Mouse (Mus musculus) spleen, postnatal 14 days (tissue): ENCODE data around the gene Kirrel.

ENCODE experiments used
- DNase-seq, 2 experiments: peaks; one replicate each; pipeline ENCODE4 v3.0.0; 2021 to 2022; ENCODE audit warnings: low spot score in 2 of 2

The Kirrel gene

DNA sequence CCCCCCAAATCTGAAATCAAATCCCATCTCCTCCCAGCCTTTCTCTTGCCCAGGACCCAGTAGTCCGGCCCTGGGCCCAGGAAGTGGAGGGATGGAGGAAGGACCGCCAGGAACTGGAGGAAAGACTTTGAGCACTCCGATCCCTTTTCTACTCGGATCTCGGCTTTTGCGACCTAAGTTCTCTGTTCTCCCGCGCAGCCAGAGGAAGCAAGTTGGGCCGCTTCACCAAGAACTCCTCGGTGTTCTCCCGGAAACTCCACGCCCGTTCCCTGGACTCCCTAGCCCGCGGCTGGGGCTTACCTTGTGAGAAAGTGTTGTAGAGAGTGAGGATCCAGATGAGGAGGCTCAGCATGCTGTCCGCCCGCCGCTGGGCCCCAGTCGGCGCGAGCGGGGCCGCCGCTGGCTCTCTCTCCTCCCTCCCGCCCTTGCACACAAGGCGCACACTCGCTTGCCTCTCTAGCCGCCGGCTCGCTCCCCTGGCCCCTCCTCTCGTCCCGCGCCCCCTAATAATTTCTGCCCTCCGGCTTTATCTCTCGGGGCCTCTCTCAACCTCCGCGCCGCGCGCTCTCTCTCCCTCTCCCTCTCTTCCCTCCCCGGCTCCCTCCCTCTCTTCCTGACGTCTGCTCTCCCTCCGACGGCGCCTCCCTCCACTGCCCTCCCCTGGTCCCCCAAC is at the start of gene Kirrel:
Kirrel (minus strand) TSS at position 652 of the 673 bp plus-strand sequence.
- DNase-seq = no peak

DNA sequence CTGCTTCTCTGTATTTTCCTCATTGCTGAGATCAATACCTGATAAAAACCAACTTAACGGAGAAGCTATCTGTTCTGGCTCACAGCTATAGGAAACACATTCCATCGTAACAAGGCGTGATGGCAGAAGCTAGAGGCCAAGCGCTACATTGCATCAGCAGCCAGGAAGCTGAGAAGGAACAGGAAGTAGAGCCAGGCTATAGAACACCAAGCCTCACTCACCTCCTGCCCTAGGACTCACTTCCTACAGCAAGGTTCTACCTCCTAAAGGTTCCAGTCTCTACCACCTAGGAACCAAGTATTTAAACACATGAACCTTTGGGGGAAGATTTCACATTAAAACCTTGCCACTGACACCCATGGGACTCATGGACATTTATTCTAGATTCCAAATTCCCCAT is 49.1 kb upstream of the Kirrel start:
- no peak for DNase-seq

DNA sequence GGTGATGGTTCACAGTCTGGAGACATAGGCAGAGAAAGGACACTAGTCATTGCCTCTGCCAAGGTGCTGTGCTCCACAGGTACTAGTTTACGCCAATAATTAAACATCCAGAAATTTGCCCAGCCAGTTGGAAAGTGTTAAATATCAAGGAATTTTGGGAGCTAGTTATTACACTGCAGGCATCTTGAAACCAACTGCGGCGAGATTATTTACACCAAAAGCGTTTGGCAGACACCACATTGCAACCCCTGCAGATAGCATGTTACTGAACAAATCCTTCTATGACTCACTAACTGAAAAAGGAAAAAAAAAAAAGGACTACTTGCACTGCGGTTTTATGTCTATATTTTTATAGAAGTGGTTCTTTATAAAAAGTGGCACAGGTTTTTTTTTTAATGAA is 47.8 kb upstream of the Kirrel start:
- DNase-seq = no peak

DNA sequence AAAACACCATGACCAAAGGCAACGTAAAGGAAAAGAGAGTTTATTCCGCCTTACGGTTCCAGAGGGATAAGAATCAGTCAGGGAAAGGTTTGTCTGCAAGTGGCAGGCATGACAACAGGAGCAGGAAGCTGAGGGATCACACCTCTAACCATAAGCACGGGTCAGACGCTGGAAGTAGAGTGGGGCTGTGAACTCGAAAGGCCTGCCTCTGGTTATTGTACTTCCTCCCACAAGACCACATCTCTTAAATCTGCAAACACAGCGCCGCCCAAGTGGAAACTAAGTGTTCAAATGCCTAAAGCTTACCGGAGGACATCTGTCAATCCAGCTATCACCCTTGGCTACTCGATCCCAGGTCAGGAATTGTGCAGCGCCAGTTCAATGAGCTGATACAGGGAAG is 40.6 kb upstream of the Kirrel start:
- no peak for DNase-seq

DNA sequence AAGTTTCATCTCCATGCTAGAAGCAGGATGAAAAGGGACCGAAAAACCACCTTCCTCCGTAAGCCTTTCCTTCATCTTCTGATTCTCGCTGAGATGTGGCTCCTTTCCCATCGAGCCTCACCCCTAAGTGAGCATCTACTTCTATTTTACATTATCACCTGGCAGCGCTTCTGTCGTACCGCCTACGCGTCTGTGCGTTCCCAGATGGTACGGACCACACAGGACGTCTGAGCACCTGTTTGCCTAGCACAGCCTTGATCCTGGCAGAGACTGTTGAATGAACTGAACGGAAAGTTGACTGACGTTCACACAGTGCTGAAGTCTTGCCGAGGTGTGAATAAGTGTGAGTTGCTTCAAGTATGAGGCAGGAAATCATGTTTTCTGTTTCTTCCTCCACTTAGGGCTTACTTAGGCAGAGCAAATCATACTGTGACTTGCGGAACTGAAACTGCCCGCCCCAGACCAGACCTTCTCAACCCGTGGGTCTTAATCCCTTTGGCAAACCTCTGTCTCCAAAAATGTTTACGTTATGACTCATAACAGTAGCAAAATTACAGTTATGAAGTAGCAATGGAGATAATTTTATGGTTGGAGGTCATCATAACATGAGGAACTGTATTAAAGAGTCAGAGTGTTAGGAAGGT is 39.8 kb upstream of the Kirrel start:
- no peak for DNase-seq

DNA sequence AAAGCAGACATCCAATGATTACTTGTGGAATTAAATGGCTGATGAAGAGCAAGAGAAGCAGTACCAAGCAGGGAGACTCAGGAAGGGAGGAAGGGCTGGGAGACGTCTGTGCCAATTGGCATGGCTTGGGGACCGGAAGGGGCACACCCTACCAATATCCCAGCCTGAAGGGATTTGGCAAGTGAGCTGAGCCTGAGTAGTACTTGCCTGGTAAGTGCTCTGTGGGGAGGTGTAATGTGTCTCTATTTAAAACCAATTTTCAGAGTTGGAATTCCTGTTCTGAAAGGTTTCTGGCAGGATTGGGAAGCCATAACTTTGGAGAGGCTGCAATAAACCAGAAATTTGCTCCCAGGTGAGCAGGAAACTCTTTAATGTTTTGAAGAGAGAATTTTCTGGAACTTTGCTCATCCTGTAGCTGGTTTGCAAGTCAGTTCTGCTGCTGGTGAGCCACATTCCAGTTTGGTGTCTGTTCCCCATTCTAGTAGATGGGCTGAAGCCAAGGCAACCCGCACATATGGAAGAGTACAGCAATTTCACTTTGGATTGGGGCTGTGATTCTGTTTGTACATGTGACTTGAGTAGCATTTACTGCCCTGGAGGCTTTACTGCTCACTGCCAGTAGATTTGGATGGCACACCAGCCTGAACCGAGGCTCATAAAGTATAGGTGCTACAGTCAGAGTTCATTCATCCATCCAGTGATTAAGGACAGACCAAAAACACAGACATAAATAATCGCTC is 32.0 kb upstream of the Kirrel start:
- no peak for DNase-seq

DNA sequence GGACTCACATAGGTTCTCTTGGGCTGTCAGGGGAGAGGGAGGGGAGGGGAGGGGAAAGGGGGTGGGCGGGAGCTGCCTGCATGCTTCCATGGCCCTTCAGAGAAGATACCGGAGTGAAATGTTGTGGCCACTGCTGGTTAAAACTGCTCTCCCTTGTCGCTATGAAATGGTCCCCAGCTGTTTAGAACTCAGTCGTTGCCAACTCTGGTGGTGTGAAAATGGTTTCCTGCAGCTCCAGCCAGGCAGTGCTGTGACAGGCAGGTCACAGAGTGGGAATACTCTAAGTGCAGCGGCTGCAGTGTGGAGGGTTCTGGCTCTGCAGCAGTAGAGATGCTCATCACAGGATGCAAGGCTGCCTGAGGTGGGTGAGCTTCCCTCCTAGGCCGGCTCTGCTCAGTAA is 22.1 kb upstream of the Kirrel start:
- DNase-seq = no peak

DNA sequence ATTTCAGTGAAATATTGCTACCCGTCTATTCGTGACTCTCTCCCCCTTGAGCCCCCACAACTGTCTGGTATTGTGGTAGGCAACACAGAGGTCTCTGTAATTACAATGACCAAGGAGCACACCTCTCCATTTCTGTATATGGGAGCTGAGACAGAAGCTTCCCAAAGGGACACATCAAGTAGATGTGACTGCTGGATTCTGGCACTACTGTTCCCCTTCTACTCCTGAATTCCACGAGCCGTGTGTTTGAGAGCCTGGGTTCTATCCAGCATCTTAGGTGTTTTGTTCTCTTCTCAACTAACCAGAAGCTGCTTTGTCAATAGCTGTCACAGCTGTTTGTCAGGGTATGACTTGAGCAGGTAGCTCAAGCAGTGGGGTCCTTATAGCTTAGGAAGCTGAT is 20.5 kb upstream of the Kirrel start:
- no peak for DNase-seq

DNA sequence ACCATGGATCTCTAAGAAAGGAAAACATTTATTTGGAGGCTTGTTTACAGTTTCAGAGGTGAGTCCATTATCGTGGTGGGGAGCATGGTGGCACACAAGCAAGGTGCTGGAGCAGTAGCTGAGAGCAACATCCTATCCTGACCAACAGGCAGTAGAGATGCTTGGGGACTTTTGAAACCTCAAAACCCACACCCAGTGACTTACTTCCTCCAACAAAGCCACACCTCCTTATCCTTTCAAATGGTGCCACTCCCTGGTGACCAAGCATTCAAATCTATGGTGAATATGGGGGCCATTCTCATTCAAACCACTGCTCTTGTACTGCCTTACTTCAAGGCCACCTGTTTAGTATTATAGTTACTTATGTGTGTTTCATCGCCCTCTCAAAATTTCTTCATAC is 20.0 kb upstream of the Kirrel start:
- DNase-seq = no peak

DNA sequence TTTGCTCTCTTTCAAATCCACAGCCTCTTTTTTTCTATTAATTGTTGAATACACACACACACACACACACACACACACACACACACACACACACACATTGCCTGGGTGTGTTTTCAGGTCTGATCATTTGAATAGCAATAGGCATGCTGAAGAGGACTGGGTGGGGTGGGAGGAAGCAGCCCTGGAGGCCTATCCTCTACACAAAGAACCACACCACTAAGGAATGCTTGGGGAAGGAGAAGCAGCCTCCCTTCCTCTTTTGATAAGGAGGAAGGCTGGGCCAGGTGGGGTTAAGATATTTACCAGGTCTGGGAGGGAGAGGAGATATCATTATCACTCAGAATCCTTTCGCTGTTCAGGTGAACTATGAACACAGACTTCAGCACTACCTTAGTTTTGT is 19.2 kb upstream of the Kirrel start:
- no peak for DNase-seq

DNA sequence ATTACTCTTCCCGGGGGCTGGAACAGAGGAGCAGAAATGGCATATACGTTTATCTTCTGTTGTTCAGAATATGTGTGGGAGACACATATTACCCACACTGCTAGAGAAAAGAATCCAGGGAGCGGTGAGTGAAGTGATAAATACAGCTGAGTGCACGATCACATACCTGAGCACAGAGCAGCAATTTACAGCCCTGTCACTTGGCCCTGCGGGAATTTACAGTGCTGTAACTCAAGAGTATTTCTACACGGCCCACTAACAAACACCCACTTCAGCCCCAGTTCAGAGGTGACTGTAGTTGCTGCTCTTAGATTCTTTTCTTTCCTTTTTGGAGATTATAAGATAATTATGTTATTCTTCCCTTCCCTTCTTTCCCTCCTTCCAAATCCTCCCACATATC is 18.8 kb upstream of the Kirrel start:
- no peak for DNase-seq

DNA sequence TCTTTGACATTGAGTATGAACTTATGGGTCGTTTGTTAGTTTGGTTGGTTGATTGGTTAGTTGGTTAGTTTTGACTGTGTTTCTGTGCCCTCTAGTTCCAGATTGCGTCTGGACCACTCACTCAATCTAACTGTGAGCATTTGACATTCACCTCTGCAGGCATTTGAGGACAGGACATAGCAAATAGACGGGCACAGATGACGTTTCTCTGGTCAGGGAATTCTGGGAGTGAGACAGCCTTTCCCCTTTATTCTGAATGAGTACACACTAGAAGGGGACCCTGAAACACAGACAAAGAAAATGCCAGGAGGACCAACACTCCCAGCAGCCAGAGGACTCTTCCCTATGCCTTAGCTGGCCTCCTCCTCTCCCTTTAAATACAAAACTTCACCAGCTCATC is 2.1 kb upstream of the Kirrel start:
- no peak for DNase-seq

DNA sequence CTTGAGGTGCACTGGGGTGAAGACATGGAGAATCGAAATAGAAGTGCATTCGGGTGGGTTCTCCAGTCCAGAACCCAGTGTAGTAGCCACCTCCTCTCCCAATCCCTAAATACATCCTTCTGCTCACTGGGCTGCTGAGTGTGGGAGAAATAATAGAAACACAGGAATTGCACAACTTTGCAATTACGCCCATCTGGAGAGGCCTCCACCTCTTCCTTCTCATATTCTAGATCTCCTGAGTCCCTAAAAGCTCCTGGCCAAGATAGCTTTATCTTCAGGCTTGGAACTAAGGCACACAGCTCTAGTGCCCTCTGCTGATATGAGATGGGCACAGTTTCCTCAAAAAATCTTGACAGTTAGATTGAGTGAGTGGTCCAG is 880 bp upstream of the Kirrel start:
- DNase-seq = no peak

DNA sequence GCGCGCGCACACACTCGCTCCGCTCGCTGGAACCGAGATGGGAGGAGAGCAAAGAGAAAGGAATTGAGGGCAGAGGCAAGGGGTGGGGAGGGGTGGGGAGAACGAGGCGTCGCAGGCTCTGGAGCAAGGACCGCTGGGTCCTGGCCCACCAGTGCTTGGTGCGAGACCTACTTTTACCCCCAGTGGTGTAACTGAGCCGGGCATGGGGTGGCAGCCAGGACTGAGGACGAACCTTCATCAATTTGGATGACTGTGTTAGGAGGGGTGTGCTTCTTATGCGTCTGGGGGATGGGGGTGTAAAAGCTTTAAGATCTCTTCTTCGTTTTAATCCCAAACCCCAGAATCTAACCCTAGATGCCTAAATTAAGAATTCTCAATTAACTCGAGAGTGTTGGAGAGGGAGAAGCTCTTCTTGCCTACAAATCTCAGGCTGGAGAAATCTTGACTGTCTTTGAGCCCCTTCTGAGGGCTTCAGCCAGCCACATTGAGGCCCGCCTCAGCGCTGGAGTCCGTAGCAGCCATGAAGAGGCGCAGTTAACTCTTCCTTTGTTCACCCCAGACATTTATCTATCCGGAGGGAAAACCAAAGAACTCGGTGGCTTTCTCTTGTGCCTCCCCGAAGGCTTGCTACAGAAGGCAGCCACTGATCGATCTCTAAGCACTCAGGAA is 356 bp upstream of the Kirrel start:
- no peak for DNase-seq

DNA sequence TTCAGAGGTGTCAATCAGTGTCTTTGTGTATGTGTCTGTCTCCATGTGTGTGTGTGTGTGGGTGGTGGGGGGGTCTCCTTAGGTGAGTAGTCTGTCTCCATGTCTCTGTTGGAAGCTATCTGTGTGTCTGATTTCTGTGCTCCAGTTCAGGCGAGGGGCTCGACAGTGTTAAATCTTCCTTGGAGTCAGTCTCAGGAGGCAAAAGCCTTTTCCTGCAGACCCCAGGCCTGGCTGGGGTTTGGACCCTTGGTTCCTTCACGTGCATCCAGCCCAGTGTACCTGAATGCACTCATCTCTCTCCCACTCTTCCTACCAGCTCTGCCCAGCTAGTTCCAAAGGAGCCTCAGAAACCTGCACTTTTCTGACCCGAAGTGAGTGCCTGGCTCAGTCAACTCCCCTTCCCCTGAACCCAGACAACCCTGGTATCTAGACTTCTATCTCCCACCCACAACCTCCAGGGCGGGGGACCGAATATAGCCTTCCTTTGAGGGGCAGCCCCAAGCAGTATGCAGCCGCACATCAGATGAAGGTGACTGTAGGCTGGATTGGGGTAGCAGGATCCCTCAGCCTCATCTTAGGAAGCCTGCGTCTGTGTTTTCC is 961 bp downstream of the Kirrel start:
- no peak for DNase-seq

DNA sequence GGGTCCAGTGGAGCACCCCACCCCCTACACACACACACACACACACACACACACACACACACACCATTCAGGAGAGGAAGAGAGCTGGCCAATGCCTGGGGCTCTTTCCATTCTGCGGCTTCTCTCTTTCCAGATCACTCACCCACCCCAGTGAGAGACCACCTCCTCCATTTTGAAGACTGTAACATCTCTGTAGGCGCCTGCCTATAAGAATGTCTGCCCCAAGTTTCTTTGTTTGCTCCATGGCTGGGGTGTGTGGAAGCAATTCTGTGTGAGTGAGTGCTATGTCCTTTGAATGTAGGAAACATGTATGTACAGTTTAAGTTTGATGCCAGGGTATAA is 1.5 kb downstream of the Kirrel start:
- no peak for DNase-seq

DNA sequence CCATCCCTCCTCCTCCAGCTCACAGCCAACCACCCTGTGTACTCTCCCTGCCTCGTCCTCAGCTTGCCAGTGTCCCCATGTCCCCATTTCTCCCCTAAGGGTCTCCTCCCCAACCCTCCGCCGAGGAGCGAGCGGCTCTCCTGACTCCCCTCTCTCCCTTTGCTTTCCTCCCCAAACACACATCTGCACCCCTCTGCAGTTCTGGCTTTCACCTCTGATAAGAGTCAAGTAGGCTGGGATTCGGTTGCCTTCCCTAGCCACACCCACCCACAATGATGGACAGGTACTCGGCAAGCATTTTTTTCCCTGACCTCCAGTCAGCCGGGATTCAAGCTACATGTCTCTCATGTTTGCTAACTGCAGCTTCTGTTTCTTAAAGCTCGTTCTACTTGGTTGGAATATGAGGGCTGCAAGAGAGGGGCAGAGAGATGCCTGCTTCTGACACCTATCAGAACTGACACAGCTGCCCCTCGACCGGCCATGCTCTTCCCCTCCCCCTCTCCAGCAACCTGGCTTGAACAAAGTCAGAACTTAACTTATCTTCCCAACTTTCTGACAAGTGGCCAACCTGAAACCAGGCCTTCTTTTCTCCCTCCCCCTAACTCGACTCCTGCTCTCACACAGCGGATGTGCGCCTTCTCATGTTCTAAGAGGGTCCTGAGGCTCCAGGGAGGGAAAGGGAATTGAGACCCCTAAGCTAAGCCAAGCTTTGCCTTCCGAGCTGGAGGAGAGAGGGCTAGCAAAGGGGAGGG is 2.0 kb downstream of the Kirrel start:
- DNase-seq = no peak

DNA sequence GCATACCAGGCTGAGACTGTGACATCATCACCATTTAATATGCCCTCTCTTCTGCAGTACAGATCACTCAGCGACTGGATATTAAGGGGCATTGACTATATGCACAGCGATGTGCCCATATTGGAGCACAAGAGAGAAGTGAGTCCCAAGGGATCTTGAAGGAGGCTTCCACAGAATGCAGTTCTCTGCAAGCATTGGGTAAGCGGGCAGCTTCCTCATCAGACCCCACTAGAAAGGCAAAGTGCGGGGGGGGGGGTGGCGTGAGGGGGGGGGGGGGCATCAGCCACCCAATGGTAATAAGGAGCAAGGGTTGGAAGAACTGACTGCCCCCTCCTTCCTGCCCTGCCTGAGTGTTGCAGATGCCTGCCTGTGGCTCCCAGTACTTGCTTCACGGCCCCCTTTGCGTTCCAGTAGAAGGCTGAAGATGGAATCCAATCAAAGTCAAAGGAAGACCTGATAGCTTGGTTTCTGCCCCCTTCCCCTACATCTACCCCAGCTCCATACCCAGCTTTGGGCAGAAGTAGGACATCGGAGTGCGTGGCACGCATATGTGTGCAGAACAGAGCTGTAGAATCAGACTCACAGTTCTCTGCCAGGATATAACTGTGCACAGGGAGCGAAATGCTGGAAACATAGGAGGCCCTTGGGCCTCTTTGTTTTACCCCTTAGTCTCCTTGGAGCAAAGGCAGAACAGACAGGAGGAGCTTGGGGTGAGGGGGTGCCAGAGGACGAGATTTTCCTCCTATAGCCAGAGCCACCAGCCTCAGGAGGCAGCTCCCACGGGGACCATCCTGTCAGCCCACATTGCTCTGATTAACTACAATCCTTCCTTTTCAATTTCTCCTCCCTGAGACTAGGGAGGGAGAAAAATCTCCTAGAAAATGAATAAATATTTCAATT is 3.1 kb downstream of the Kirrel start:
- DNase-seq = no peak

DNA sequence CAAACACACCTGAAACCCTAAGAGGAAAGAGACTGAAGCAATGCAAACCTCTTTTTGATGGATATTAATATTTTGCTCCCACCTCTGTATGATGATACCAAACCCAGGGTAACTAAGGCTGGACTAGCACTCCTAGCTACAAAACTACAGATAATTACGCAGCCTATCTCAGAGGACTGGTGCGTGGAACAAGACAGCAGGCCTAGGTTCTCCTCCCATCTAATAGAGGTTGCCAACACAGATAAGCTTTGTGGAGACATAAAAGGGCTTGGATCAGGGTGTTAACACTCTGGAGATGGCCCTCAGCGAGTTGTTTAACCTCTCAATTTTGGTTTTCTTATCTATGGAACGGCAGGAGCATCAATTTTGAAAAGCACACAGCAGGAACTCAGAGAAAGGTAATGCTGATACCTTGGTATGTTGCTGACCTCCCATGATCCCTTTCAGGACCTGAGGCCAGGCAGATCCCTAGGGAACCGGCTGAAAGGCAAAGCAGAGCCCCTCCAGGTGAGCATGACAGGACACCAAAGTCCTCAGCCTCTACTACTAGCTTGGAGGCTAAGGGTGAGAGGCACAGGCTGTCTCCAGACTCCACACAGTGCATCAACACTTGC is 5.0 kb downstream of the Kirrel start:
- no peak for DNase-seq

DNA sequence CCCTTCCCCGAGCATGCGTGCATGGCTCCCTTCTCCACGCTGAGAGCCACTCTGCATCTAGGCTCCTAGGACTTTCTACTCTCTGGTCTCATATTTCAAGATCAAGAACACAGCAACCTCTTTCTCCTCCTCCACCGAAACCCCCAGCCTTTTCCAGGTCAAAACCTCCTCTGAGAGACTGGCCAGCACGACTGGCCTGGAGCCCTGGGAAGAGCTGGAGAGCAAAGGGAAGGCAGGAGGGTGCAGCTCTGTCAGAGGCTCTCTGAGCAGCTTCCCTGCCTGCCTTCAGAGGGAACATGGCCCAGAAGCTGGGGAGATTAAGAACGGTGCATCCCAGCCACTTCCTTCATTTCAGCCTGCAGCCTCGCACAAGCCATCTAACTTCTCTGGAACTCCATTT is 5.8 kb downstream of the Kirrel start:
- no peak for DNase-seq
